Mouse (Mus musculus) forebrain, embryonic 15.5 days (tissue): Measurements from ENCODE around the gene Gltp. TPM values are rescaled to one million over a fixed set of nuclear protein-coding genes. Genes with fewer than 3 reads are reported as not detected.

Experiments used
- ATAC-seq: fragments of 200-750 bp; cut with Nextera tagmentation; replicated peaks from 2 replicates; pipeline ENCODE4 v1.8.0; 2017; ENCODE audit warnings: mild to moderate bottlenecking, moderate TSS enrichment, moderate library complexity
- H3K27ac ChIP-seq: fragments of 300-500 bp; sonication (generic); replicated peaks from 2 replicates; pipeline ENCODE4 v1.5.1; 2015; ENCODE audit warnings: mild to moderate bottlenecking, inconsistent platforms
- H3K27me3 ChIP-seq: fragments of 300-500 bp; sonication (generic); 2 replicates; pipeline ENCODE4 v1.6.1; 2015; ENCODE audit warnings: inconsistent platforms
- H3K36me3 ChIP-seq: fragments of 300-500 bp; sonication (generic); 2 replicates; pipeline ENCODE4 v1.6.1; 2015; ENCODE audit warnings: mild to moderate bottlenecking, inconsistent platforms
- H3K4me1 ChIP-seq: fragments of 300-500 bp; sonication (generic); 2 replicates; pipeline ENCODE4 v1.6.1; 2015; ENCODE audit warnings: inconsistent platforms
- H3K4me2 ChIP-seq: fragments of 300-500 bp; sonication (generic); replicated peaks from 2 replicates; pipeline ENCODE4 v1.6.1; 2015; ENCODE audit warnings: mild to moderate bottlenecking, inconsistent platforms
- H3K4me3 ChIP-seq: fragments of 300-500 bp; sonication (generic); 2 replicates; pipeline ENCODE4 v1.5.1; 2015; ENCODE audit warnings: mild to moderate bottlenecking, inconsistent platforms
- H3K9ac ChIP-seq: fragments of 300-500 bp; sonication (generic); replicated peaks from 2 replicates; pipeline ENCODE4 v1.6.1; 2015; ENCODE audit warnings: mild to moderate bottlenecking, inconsistent platforms
- H3K9me3 ChIP-seq: fragments of 300-500 bp; sonication (generic); 2 replicates; pipeline ENCODE4 v1.6.1; 2016; ENCODE audit warnings: inconsistent platforms
- WGBS: fragments of 180-500 bp; shearing (Covaris S2); methylation state at CpG from one replicate; pipeline ENCODE4 v1.1.7; 2015; ENCODE audit warnings: mixed read lengths; 5-methylcytosine and 5-hydroxymethylcytosine counted together
- polyA plus RNA-seq: library from polyadenylated mRNA; unstranded; fragments of >200 nt; fragmentation: Nextera tagmentation; extraction: Ambion mirVana; gene quantifications from 2 replicates; pipeline ENCODE4 v1.2.1, GENCODE M21; 2015

Gltp gene
- polyA plus RNA-seq, 1 experiment from 2014 or later: 36.9 TPM

DNA sequence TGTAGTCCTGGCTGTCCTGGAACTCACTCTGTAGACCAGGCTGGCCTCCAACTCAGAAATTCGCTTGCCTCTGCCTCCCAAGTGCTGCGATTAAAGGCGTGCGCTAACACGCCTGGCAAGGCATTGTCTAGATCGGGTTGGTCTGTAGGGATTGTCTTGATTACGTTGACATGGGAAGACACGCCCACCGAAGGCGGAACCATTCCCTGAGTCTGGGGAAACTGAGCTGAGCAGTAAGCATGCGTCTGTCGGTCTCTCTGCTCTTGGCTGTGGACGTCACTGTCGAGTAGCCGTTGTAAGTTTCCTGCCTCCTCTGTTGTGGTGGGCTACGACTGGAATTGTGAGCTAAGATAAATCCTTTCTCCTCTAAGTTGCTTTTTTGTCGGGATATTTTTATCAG, 6.2 kb upstream of the Gltp start:
- no peak overlapping the region for H3K4me2 ChIP-seq
- H3K9me3 ChIP-seq: no peaks in the 10 kb centered on the region
- peaks cover 20% of the 10 kb centered on the region for H3K27me3 ChIP-seq
- no peaks in the 10 kb centered on the region for H3K36me3 ChIP-seq
- no peak overlapping the region for H3K4me3 ChIP-seq
- no peak for ATAC-seq
- H3K4me1 ChIP-seq: peaks cover 15% of the 10 kb centered on the region
- no peak overlapping the region for H3K27ac ChIP-seq
- no peak overlapping the region for H3K9ac ChIP-seq
- WGBS: 84% methylated on average over 17 of the region's 17 CpGs

DNA sequence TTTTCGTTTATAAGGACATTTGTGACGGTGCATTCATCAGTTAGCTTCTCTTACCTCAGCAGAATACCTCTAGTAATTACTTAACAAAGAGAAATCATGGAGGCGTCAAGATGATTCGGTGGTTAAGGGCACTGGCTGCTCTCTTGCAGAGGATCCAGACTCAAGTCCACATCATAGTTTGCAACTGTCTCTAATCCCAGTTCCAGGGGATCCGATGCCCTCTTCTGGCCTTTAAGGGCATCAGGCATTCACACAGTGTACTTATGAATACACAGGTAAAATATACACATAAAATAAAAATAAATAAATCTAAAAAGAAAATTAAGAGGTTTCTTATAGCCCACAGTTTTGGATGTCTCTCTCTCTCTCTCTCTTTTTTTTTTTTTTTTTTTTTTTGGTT, 5.0 kb upstream of the Gltp start:
- Histone ChIP-seq H3K4me1 (peaks cover 19% of the 10 kb centered on the region), H3K9me3 (no peaks in the 10 kb centered on the region), H3K27ac (no peak overlapping the region), H3K4me2 (no peak overlapping the region), H3K9ac (no peak overlapping the region), H3K27me3 (peaks cover 20% of the 10 kb centered on the region), H3K36me3 (no peaks in the 10 kb centered on the region), H3K4me3 (no peak overlapping the region)
- no peak for ATAC-seq
- 67% methylated on average over 5 of the region's 5 CpGs for WGBS

DNA sequence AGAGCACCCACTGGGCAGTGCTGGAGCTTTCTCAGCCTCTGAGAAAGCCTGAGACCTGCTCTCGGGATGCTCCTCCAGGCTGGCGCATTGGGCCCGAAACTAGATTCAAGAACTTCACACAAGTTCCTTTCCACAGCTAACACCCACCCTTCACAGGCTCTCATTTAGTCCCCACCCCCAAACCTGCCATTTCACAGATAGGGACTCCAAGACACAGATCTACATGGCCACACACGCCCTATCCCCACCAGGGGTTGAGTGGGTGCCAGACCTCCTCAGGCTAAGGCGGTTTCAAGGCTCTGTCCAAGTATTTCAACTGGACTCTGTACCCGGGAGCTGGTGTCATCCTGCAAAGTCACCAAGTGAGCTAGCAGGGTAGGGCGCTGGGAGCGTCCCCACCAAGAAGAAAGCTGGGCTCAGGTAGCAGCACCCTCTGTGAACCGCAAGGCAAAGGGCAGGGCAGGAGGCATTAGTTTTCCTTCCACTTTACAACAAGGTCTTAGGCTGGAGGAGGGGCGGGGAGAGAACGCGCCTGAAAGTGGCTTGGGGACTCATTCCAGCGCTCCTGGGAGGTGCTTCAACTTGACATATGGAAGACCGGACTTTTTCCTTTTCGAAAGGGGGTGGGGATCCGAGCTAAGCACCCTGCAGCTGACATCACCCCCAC, 951 bp downstream of the Gltp start:
- WGBS: 17% methylated on average over 16 of the region's 16 CpGs
- Histone ChIP-seq H3K4me1 (peaks cover 17% of the 10 kb centered on the region), H3K36me3 (no peaks in the 10 kb centered on the region), H3K4me3 (peak overlapping the region; percentile 92), H3K27me3 (peaks cover 24% of the 10 kb centered on the region), H3K9me3 (no peaks in the 10 kb centered on the region), H3K4me2 (peak overlapping the region; percentile 96), H3K9ac (peak overlapping the region; percentile 91), H3K27ac (no peak overlapping the region)
- no peak for ATAC-seq

DNA sequence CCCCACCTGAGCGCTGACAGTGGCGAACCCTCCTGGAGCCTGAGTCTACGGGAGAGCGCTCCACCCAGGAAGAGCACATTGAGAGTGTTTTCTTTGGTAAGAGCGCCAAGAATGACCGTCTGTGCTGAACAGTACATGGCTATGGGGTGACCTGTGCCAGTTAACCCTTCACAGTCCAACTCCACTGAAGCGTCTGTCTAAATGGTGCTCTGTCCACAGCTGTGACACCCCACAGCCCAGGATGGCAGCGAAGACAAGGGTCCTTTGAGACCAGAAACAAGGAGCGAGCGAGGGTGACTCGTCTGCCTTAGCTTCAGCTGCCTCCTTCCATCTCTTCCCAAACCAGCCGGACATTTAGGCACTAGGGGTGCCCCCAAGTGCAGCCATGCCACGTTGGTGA, 2.1 kb downstream of the Gltp start:
- no peak overlapping the region for H3K4me3 ChIP-seq
- H3K36me3 ChIP-seq: no peaks in the 10 kb centered on the region
- no peaks in the 10 kb centered on the region for H3K9me3 ChIP-seq
- no peak overlapping the region for H3K27ac ChIP-seq
- peaks cover 16% of the 10 kb centered on the region for H3K27me3 ChIP-seq
- no peak overlapping the region for H3K4me2 ChIP-seq
- 78% methylated on average over 13 of the region's 13 CpGs for WGBS
- H3K4me1 ChIP-seq: peaks cover 17% of the 10 kb centered on the region
- no peak overlapping the region for H3K9ac ChIP-seq
- ATAC-seq: no peak

DNA sequence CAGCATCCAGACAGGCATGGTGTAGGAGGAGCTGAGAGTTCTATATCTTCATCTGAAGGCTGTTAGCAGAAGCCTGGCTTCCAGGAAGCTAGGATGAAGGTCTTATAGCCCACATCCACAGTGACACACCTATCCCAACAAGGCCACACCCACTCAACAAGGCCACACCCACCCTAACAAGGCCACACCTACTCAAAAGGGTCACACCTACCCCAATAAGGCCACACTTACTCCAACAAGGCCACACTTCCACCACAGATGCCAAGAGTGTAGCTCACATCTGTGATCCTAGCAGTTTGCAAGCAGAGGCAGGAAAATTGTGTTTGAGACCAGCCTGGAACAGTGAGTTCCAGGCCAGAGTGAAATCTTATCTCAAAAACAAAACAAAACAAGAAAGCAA, 2.9 kb downstream of the Gltp start:
- Histone ChIP-seq H3K4me3 (no peak overlapping the region), H3K27ac (no peak overlapping the region), H3K9ac (no peak overlapping the region), H3K27me3 (peaks cover 10% of the 10 kb centered on the region), H3K4me1 (peaks cover 17% of the 10 kb centered on the region), H3K4me2 (no peak overlapping the region), H3K36me3 (no peaks in the 10 kb centered on the region), H3K9me3 (no peaks in the 10 kb centered on the region)
- no peak for ATAC-seq

DNA sequence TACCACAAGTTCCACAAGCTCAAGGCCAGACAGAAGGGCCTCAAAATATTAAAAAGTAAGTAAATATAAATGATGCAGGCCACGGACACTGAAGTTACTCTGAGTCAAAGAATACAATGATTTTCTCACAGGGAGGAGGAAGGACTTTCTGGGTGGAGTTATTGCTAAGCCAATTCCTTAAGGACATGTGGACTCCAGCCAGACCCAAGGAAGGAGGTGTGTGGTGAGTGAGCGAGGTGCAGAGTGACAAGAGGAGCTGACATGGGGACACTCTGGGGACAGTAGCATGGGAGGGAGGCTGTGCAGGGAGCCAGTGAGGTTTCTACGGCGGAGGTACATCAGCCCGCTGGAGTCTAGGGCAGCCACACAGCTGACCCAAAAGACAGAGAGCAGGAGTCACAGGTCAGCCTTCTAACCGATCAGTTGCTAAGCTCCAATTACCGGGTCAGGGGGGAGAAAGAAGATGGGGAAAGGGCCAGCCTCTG, 4.0 kb downstream of the Gltp start:
- peaks cover 17% of the 10 kb centered on the region for H3K4me1 ChIP-seq
- no peak overlapping the region for H3K27ac ChIP-seq
- no peak overlapping the region for H3K9ac ChIP-seq
- H3K4me3 ChIP-seq: no peak overlapping the region
- ATAC-seq: no peak
- H3K27me3 ChIP-seq: peaks cover 4% of the 10 kb centered on the region; the same call in 1 of the 2 replicates
- no peaks in the 10 kb centered on the region for H3K9me3 ChIP-seq
- 77% methylated on average over 7 of the region's 7 CpGs for WGBS
- H3K36me3 ChIP-seq: no peaks in the 10 kb centered on the region
- no peak overlapping the region for H3K4me2 ChIP-seq

DNA sequence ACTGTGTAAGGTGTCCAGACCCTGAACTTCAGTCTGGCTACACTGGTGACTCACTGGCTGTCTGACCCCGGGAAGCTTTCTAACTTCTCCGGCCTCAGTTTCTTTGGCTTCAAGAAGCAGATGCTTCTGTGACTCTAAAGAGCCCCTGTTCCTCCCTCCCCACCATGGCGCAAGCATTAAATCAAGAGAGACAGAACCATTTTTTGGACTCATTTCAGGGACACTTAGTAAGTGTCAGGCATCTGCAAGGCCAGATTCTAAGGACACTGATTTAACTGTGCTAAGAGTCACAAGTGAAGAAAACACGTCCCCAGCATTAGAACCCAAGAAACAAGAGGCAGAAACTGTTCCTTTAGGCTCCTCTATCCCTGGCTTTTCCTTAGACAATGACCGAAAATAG, 4.8 kb downstream of the Gltp start:
- Histone ChIP-seq H3K27me3 (peaks cover 4% of the 10 kb centered on the region; the same call in 1 of the 2 replicates), H3K9me3 (no peaks in the 10 kb centered on the region), H3K9ac (no peak overlapping the region), H3K4me3 (no peak overlapping the region), H3K27ac (no peak overlapping the region), H3K36me3 (no peaks in the 10 kb centered on the region), H3K4me2 (no peak overlapping the region), H3K4me1 (peaks cover 13% of the 10 kb centered on the region)
- WGBS: 93% methylated on average over 5 of the region's 5 CpGs
- no peak for ATAC-seq

DNA sequence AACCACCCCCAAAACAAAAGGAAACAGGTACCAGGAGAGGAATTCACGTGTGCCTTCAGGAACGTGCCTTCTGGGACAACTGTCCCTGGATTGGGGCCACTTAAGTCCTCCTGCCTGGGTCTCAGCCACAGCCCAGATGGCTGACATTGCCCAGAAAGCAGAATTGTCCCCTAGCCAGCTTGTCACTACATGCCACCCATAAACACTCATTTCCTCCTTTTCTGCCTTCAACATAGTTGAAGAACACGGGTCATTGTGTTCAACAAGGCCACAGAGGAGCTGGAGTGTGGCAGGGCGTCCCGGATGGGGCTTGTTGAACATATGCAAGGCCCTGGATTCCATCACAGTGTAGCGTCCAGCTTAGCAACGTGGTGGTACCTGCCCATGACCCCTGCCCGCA, 9.1 kb downstream of the Gltp start:
- Histone ChIP-seq H3K4me2 (no peak overlapping the region), H3K36me3 (no peaks in the 10 kb centered on the region), H3K9me3 (no peaks in the 10 kb centered on the region), H3K27ac (no peak overlapping the region), H3K4me3 (no peak overlapping the region), H3K27me3 (no peaks in the 10 kb centered on the region), H3K4me1 (0 out of 2 replicates have a peak, but pooled peaks cover 7% of the 10 kb centered on the region), H3K9ac (no peak overlapping the region)
- 85% methylated on average over 8 of the region's 8 CpGs for WGBS
- no peak for ATAC-seq

DNA sequence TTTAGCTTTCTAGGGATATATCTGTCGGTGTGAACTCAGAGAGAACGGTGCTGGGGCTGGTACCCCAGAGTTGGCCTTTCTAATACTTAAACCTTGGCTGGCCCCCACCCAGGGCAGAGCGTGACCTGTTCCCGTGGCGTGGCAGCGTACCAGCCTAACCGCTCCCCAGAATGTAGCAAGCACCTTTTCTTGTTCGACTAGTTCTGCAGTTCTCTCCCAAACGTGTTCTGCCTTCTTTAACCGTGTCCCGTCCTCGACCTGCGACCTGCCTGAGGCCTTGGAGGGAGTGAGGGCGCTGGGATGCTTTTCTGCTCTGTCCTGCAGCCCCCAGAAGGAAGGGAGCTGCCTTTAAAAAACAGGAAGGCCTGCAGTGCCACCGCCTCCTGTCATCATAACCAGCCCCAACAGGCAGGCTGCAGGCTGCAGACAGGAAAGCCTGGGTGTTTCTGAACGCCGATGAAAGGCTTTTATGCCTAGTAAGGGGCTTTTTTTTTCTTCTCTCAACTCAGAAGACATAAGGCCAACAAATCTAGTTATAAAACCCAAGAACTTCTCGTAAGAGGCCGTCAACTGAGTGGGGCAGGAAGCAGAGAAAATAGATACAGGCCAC, 10.0 kb downstream of the Gltp start:
- no peak for ATAC-seq
- Histone ChIP-seq H3K9ac (no peak overlapping the region), H3K4me2 (no peak overlapping the region), H3K36me3 (no peaks in the 10 kb centered on the region), H3K4me1 (0 out of 2 replicates have a peak, but pooled peaks cover 7% of the 10 kb centered on the region), H3K27me3 (no peaks in the 10 kb centered on the region), H3K4me3 (no peak overlapping the region), H3K9me3 (no peaks in the 10 kb centered on the region), H3K27ac (no peak overlapping the region)
- 85% methylated on average over 19 of the region's 19 CpGs for WGBS

DNA sequence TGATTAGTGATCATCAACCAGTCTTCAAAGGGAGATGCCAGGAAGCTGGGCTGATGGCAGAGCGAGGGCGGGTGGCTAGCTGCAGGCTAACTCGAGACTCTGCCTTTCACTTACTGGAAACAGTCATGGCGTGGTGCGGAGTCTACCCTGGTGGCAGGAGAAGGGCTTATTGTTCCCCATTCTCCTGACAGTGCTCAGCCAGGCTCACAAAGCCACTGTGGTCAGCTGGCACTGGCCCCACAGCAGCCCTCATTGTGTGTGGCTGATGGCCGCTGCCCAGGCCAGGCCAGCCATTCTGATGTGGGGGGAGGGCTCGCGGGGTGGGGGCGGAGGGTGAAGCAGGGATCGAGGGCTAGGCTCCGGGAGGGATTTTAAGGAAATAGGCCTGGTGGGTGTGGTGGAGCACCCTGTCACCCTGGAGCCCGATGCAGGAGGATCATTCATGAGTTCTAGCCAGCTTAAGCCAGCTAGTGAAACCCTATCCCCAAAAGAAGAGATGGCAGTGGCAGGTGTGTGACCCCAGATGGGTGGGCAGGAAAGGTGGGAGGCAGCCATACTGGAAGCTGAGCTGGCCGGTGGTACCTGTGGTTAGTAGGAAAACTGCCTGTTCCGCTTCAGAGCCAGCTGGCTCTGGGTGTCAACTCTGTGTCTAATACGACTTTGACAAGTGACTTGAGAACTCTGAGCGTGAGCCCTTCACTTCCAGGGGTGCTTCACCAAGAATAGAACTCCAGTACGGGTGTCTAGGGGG, 10.8 kb downstream of the Gltp start:
- Histone ChIP-seq H3K27ac (no peak overlapping the region), H3K36me3 (no peaks in the 10 kb centered on the region), H3K4me3 (no peak overlapping the region), H3K4me2 (no peak overlapping the region), H3K4me1 (0 out of 2 replicates have a peak, but pooled peaks cover 7% of the 10 kb centered on the region), H3K9ac (no peak overlapping the region), H3K9me3 (no peaks in the 10 kb centered on the region), H3K27me3 (no peaks in the 10 kb centered on the region)
- ATAC-seq: no peak
- 54% methylated on average over 17 of the region's 17 CpGs for WGBS

DNA sequence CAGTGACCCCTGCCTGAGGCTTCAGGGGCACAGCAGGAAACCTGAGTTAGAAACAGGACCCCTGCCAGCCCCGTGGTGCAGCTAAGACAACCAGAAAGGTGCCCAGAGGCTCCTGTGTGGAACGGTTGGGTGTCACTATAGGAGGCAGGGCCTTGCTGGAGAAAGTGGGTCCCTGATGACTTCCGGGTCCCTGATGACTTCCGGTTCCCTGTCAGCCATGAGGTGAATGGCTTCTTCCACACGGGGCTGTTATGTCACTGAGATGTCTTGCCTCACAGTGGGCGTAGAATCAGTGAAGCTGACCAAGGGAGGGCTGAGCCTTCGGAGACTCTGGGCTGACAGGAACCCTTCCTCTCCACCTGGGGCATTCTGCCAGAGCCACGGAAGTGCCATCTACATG, 16.2 kb downstream of the Gltp start:
- H3K9ac ChIP-seq: no peak overlapping the region
- H3K4me2 ChIP-seq: no peak overlapping the region
- H3K27me3 ChIP-seq: no peaks in the 10 kb centered on the region
- 91% methylated on average over 8 of the region's 8 CpGs for WGBS
- no peak for ATAC-seq
- no peak overlapping the region for H3K27ac ChIP-seq
- H3K4me3 ChIP-seq: no peak overlapping the region
- no peaks in the 10 kb centered on the region for H3K9me3 ChIP-seq
- 0 out of 2 replicates have a peak, but pooled peaks cover 7% of the 10 kb centered on the region for H3K4me1 ChIP-seq
- H3K36me3 ChIP-seq: no peaks in the 10 kb centered on the region

DNA sequence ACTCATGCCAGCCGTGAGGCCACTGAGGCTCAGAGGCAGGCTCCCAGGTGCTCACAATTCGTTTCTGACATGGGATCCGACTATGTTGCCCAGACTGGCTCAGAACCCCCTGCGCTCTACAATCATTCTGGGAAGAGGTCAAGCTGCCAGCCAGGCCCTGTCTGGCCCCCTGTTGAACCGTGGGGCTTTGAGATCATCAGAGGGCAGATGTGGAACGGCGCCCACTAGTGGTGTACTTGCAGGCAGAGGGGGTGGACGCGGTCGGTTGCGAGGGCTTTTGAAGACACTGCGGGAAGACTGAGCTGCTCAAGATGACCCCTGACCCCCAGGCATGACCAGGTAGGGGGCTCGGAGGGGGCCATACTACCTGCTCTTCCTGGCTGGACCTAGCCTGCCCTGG, 17.7 kb downstream of the Gltp start:
- no peak for ATAC-seq

More for the DNA sequence above, 17.7 kb downstream of the Gltp start:
- WGBS: 90% methylated on average over 13 of the region's 13 CpGs
- Histone ChIP-seq H3K27me3 (no peaks in the 10 kb centered on the region), H3K4me1 (0 out of 2 replicates have a peak, but pooled peaks cover 5% of the 10 kb centered on the region), H3K9ac (no peak overlapping the region), H3K4me3 (no peak overlapping the region), H3K9me3 (no peaks in the 10 kb centered on the region), H3K36me3 (no peaks in the 10 kb centered on the region), H3K4me2 (no peak overlapping the region), H3K27ac (no peak overlapping the region)
